Mouse (Mus musculus): ENCODE measurements around the gene 1700037H04Rik. TPM values are rescaled to one million over a fixed set of nuclear protein-coding genes. Genes with fewer than 3 reads are reported as not detected.

1700037H04Rik gene
- polyA plus RNA-seq, 1 experiment from 2014 or later, result 130 TPM

GRCm38 (mm10) chr2:131159491-131159910, 380 bp downstream of the 1700037H04Rik start:
- Histone ChIP-seq H3K27ac (ENCODE audit: low read depth, low read length) (peak overlapping the region; percentile 90), H3K4me3 (ENCODE audit: low read depth, low read length) (peak overlapping the region; percentile 71), H3K9ac (ENCODE audit: low read length) (peak overlapping the region; percentile 81), H3K27me3 (ENCODE audit: control insufficient read depth, insufficient read depth, low read length) (no peaks in the 10 kb centered on the region), H3K36me3 (ENCODE audit: control insufficient read depth, insufficient read depth, low read length) (no peaks in the 10 kb centered on the region), H3K9me3 (ENCODE audit: control insufficient read depth, low read length) (no peaks in the 10 kb centered on the region), H3K4me1 (ENCODE audit: control insufficient read depth, insufficient read depth, low read length) (0 out of 2 replicates have a peak, but pooled peaks cover 10% of the 10 kb centered on the region), H3K4me2 (ENCODE audit: low read depth) (peak overlapping the region; percentile 93)
- 0% methylated on average over 18 of the region's 18 CpGs for WGBS
- DNase-seq (ENCODE audit: low spot score) (no peak), ATAC-seq (ENCODE audit: insufficient read depth, low FRiP score, low TSS enrichment) (peak; percentile 72)

GRCm38 (mm10) chr2:131156987-131157386, 2.9 kb downstream of the 1700037H04Rik start:
- Histone ChIP-seq H3K4me3 (ENCODE audit: low read depth, low read length) (no peak overlapping the region), H3K4me1 (ENCODE audit: control insufficient read depth, insufficient read depth, low read length) (0 out of 2 replicates have a peak, but pooled peaks cover 10% of the 10 kb centered on the region), H3K36me3 (ENCODE audit: control insufficient read depth, insufficient read depth, low read length) (no peaks in the 10 kb centered on the region; the same call in 1 of the 2 replicates), H3K27ac (ENCODE audit: low read depth, low read length) (no peak overlapping the region), H3K4me2 (ENCODE audit: low read depth) (no peak overlapping the region), H3K27me3 (ENCODE audit: control insufficient read depth, insufficient read depth, low read length) (no peaks in the 10 kb centered on the region), H3K9ac (ENCODE audit: low read length) (no peak overlapping the region), H3K9me3 (ENCODE audit: control insufficient read depth, low read length) (no peaks in the 10 kb centered on the region)
- ATAC-seq (ENCODE audit: insufficient read depth, low FRiP score, low TSS enrichment) (no peak), DNase-seq (ENCODE audit: low spot score) (no peak)
- WGBS, result 90% methylated on average over 7 of the region's 7 CpGs

- Histone ChIP-seq H3K4me1 (ENCODE audit: control insufficient read depth, insufficient read depth, low read length) (0 out of 2 replicates have a peak, but pooled peaks cover 5% of the 10 kb centered on the region), H3K9me3 (ENCODE audit: control insufficient read depth, low read length) (no peaks in the 10 kb centered on the region), H3K4me3 (ENCODE audit: low read depth, low read length) (no peak overlapping the region), H3K4me2 (ENCODE audit: low read depth) (no peak overlapping the region), H3K9ac (ENCODE audit: low read length) (no peak overlapping the region), H3K36me3 (ENCODE audit: control insufficient read depth, insufficient read depth, low read length) (peaks cover 6% of the 10 kb centered on the region), H3K27me3 (ENCODE audit: control insufficient read depth, insufficient read depth, low read length) (no peaks in the 10 kb centered on the region), H3K27ac (ENCODE audit: low read depth, low read length) (no peak overlapping the region)
- no peak for ATAC-seq (ENCODE audit: insufficient read depth, low FRiP score, low TSS enrichment)
- DNase-seq (ENCODE audit: low spot score), result no peak
- WGBS, result 90% methylated on average over 4 of the region's 4 CpGs
Measured at GRCm38 (mm10) chr2:131154036-131154435, 5.8 kb downstream of the 1700037H04Rik start.

- H3K27me3 ChIP-seq (ENCODE audit: control insufficient read depth, insufficient read depth, low read length), result no peaks in the 10 kb centered on the region
- H3K4me2 ChIP-seq (ENCODE audit: low read depth), result no peak overlapping the region
- H3K9me3 ChIP-seq (ENCODE audit: control insufficient read depth, low read length), result no peaks in the 10 kb centered on the region
- H3K4me3 ChIP-seq (ENCODE audit: low read depth, low read length), result no peak overlapping the region
- 90% methylated on average over 7 of the region's 7 CpGs for whole genome bisulfite sequencing
- H3K4me1 ChIP-seq (ENCODE audit: control insufficient read depth, insufficient read depth, low read length), result no peaks in the 10 kb centered on the region
- H3K27ac ChIP-seq (ENCODE audit: low read depth, low read length), result no peak overlapping the region
- no peak overlapping the region for H3K9ac ChIP-seq (ENCODE audit: low read length)
- DNase-seq (ENCODE audit: low spot score) (no peak), ATAC-seq (ENCODE audit: insufficient read depth, low FRiP score, low TSS enrichment) (no peak)
- H3K36me3 ChIP-seq (ENCODE audit: control insufficient read depth, insufficient read depth, low read length), result peaks cover 11% of the 10 kb centered on the region
Measured at GRCm38 (mm10) chr2:131152166-131152730, 7.6 kb downstream of the 1700037H04Rik start.

- Histone ChIP-seq H3K9ac (ENCODE audit: low read length) (no peak overlapping the region), H3K27me3 (ENCODE audit: control insufficient read depth, insufficient read depth, low read length) (no peaks in the 10 kb centered on the region), H3K36me3 (ENCODE audit: control insufficient read depth, insufficient read depth, low read length) (peaks cover 28% of the 10 kb centered on the region), H3K4me2 (ENCODE audit: low read depth) (no peak overlapping the region), H3K27ac (ENCODE audit: low read depth, low read length) (no peak overlapping the region), H3K4me1 (ENCODE audit: control insufficient read depth, insufficient read depth, low read length) (no peaks in the 10 kb centered on the region), H3K9me3 (ENCODE audit: control insufficient read depth, low read length) (no peaks in the 10 kb centered on the region), H3K4me3 (ENCODE audit: low read depth, low read length) (no peak overlapping the region)
- ATAC-seq (ENCODE audit: insufficient read depth, low FRiP score, low TSS enrichment) (no peak), DNase-seq (ENCODE audit: low spot score) (no peak)
- 97% methylated on average over 3 of the region's 3 CpGs for WGBS
Measured at GRCm38 (mm10) chr2:131149254-131149578, 10.7 kb downstream of the 1700037H04Rik start.

GRCm38 (mm10) chr2:131148353-131149253, 11.3 kb downstream of the 1700037H04Rik start:
- no peaks in the 10 kb centered on the region for H3K9me3 ChIP-seq (ENCODE audit: control insufficient read depth, low read length)
- no peak overlapping the region for H3K27ac ChIP-seq (ENCODE audit: low read depth, low read length)
- peaks cover 28% of the 10 kb centered on the region for H3K36me3 ChIP-seq (ENCODE audit: control insufficient read depth, insufficient read depth, low read length)
- no peak overlapping the region for H3K4me2 ChIP-seq (ENCODE audit: low read depth)
- H3K4me1 ChIP-seq (ENCODE audit: control insufficient read depth, insufficient read depth, low read length), result no peaks in the 10 kb centered on the region
- H3K27me3 ChIP-seq (ENCODE audit: control insufficient read depth, insufficient read depth, low read length), result no peaks in the 10 kb centered on the region
- ATAC-seq (ENCODE audit: insufficient read depth, low FRiP score, low TSS enrichment) (no peak), DNase-seq (ENCODE audit: low spot score) (no peak)
- no peak overlapping the region for H3K9ac ChIP-seq (ENCODE audit: low read length)
- 88% methylated on average over 8 of the region's 8 CpGs for WGBS
- no peak overlapping the region for H3K4me3 ChIP-seq (ENCODE audit: low read depth, low read length)

GRCm38 (mm10) chr2:131147043-131147365, 12.9 kb downstream of the 1700037H04Rik start:
- Histone ChIP-seq H3K4me1 (ENCODE audit: control insufficient read depth, insufficient read depth, low read length) (no peaks in the 10 kb centered on the region), H3K27me3 (ENCODE audit: control insufficient read depth, insufficient read depth, low read length) (no peaks in the 10 kb centered on the region), H3K9ac (ENCODE audit: low read length) (no peak overlapping the region), H3K36me3 (ENCODE audit: control insufficient read depth, insufficient read depth, low read length) (peaks cover 32% of the 10 kb centered on the region), H3K4me2 (ENCODE audit: low read depth) (no peak overlapping the region), H3K27ac (ENCODE audit: low read depth, low read length) (no peak overlapping the region), H3K4me3 (ENCODE audit: low read depth, low read length) (no peak overlapping the region), H3K9me3 (ENCODE audit: control insufficient read depth, low read length) (no peaks in the 10 kb centered on the region)
- no peak for ATAC-seq (ENCODE audit: insufficient read depth, low FRiP score, low TSS enrichment)
- DNase-seq (ENCODE audit: low spot score), result peak; percentile 8
- 95% methylated on average over 8 of the region's 8 CpGs for WGBS

- Histone ChIP-seq H3K9ac (ENCODE audit: low read length) (no peak overlapping the region), H3K9me3 (ENCODE audit: control insufficient read depth, low read length) (no peaks in the 10 kb centered on the region), H3K36me3 (ENCODE audit: control insufficient read depth, insufficient read depth, low read length) (peaks cover 32% of the 10 kb centered on the region), H3K27ac (ENCODE audit: low read depth, low read length) (no peak overlapping the region), H3K27me3 (ENCODE audit: control insufficient read depth, insufficient read depth, low read length) (no peaks in the 10 kb centered on the region), H3K4me2 (ENCODE audit: low read depth) (no peak overlapping the region), H3K4me3 (ENCODE audit: low read depth, low read length) (no peak overlapping the region), H3K4me1 (ENCODE audit: control insufficient read depth, insufficient read depth, low read length) (no peaks in the 10 kb centered on the region)
- WGBS, result 93% methylated on average over 21 of the region's 21 CpGs
- DNase-seq (ENCODE audit: low spot score) (peak; percentile 7), ATAC-seq (ENCODE audit: insufficient read depth, low FRiP score, low TSS enrichment) (no peak)
Measured at GRCm38 (mm10) chr2:131146193-131147042, 13.5 kb downstream of the 1700037H04Rik start.

Data from neural tube, embryonic 11.5 days (tissue).